Mouse (Mus musculus): ENCODE data around the gene Mif4gd.

DNA sequence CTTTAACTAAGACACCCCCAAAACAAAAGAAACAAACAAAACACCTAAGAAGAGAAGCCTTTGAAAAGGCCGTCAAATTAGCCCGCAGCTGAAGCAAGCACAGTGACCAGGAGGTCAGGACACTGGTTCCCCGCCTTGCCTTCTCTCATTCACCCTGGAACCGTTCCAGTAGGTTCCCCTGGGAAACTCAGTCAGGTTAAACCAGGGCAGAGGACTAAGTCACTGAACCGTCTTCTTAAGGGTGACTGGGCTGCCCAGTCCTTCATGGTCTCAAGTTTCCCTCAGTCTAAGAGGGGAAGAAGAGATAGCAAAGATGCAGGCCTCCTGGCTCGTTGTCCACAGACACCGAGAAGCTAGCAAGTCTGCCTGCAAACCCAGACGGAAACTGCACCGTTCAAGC, 13.1 kb upstream of the Mif4gd start:
- TF ChIP-seq CTCF (IDR thresholded peaks at IDR 0.05; ENCODE audit: borderline replicate concordance, insufficient read depth, low read depth, low read length) (no peak), POLR2A (IDR thresholded peaks at IDR 0.05; ENCODE audit: borderline replicate concordance, insufficient read depth, low read length) (no peak)
